Mouse (Mus musculus): ENCODE results near the gene Pias4.

DNA sequence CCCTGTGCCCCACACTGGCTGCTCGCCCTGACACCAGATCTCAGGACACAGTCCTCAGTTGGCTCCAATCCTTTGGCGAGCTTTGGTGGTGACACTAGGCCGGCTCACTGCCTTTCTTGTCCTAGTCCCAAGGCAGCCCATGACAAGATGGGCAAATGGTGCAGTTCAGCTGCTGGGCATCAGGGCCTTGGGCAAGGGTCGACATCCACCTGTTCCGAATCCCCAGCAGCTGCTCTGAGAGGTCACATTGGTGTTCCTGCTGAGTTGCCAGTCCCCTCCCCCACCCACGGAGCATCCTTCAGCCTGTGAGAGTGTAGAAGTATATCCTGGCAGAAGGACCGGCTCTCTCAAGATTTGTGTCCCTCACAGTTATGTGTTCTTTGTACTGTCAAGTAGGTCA, 47.1 kb downstream of the Pias4 start:
- no peak for TF ChIP-seq CTCF (IDR thresholded peaks at IDR 0.05; ENCODE audit: borderline replicate concordance, control insufficient read depth, extremely low read depth, insufficient read depth, low read length, poor library complexity)
- no peak for TF ChIP-seq POLR2A (IDR thresholded peaks at IDR 0.05; ENCODE audit: control insufficient read depth, extremely low read depth, insufficient read depth, low read length, poor library complexity)
